Mouse (Mus musculus): ENCODE data around the gene Rpl13a.

DNA sequence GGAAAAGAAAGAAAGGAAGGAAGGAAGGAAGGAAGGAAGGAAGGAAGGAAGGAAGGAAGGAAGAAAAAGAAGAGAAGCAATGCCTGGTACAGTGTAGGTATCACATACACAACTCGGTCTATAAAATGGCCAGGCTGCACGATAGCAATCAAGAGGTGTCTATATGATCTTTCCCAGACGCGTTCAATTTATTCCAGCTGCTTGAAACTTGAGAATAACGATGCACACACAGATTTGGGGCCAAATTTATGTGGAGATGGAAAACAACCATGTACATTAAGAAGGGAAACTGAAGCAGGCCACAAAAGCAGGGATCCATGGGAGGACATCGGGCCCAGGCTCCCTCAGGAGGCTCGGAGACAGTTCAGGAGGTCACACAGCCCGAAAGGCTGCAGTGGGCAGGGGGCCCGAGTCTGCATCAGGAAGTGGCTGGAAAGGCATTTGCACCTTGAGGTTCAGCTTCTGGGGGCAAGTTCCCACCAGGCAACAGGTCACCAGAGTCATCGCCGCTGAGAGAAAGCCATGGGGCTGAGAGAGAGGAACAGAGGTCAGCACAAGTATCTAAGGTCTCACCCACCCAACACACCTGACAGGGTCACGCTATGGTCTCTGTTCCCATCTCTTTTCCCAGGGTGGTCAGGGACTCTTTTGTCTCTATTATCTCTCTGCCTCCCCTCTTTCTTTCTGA lies 35.6 kb downstream of the Rpl13a start:
- TF ChIP-seq POLR2A (IDR thresholded peaks at IDR 0.05; ENCODE audit: borderline replicate concordance, extremely low read depth, insufficient read depth, insufficient read length, poor library complexity, severe bottlenecking), result no peak
- no peak for TF ChIP-seq CTCF (IDR thresholded peaks at IDR 0.05; ENCODE audit: borderline replicate concordance, extremely low read depth, insufficient read depth, insufficient read length)
